Mouse (Mus musculus) cerebellum, adult 9-11 months (tissue): ENCODE data around the gene Vmn1r142.
"Not testable (repeated sequence)": the region's sequence is repeated elsewhere in the genome, so short reads cannot be mapped to it uniquely, and the experiment has no call there.

Source experiments
- DNase-seq: peaks from one replicate; pipeline ENCODE4 v3.0.0; 2022

The Vmn1r142 gene

GRCm38 (mm10) chr7:22163935-22164334 lies at the start of gene Vmn1r142:
Gene Vmn1r142 (minus strand): TSS chr7:22164035.
- DNase-seq: not testable (repeated sequence)

GRCm38 (mm10) chr7:22201164-22201563 lies 37.3 kb upstream of the Vmn1r142 start, which contains the start of gene Gm8653:
Gene Gm8653 (minus strand): TSS chr7:22201264.
- DNase-seq: not testable (repeated sequence)

GRCm38 (mm10) chr7:22189077-22189476 lies 25.2 kb upstream of the Vmn1r142 start, which contains the start of gene Vmn1r143:
Gene Vmn1r143 (plus strand): TSS chr7:22189377.
- DNase-seq: not testable (repeated sequence)

GRCm38 (mm10) chr7:22134641-22135040 lies 29.2 kb downstream of the Vmn1r142 start, which contains the start of gene Gm10666:
Gene Gm10666 (minus strand): TSS chr7:22134741.
- not testable (repeated sequence) for DNase-seq

GRCm38 (mm10) chr7:22118145-22118544 lies 45.7 kb downstream of the Vmn1r142 start, which contains the start of gene Gm16451:
Gene Gm16451 (minus strand): TSS chr7:22118245.
- not testable (repeated sequence) for DNase-seq
